Comparison of ENCODE assay signal across 20 mouse cellular contexts in the genomic region with DNA sequence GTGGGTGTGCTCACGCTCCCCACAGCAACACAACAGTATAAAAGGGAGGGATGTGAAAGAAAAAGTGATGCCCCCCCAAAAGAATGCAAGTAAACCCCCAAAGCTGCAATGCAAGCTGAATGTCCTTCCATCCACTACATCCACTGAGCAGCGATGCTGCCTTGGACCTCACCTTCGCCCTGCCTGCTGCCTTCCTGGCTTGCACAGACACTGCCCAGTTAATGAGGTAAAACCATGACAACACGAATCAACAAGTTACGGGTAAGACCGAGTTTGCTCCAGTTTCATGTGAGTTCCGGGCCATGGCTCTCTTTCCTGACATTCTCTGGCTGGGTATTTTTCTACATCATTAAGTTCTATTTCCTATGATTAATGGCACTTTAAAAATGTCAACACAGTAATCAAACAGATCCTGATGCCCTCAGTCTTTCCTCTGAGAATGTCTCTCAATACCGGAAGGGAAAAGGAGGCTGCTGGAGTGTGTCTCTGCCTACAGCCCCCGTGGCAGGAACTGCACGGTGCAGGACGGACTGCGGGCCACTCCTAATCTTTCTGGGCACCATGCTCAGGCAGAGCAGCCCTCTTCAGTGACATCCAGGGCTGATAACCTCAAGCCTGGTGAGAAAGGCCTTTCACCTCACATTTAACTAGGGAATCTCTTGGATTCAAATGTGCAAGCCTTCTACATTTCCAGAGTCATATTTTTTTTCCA.
DNase-seq lines count a peak whose midpoint lies in the region; ATAC-seq and TF ChIP-seq lines count a peak whose summit lies in the region.
"Had no signal": no experiment of that assay in that cellular context is flagged by ENCODE, and none has a peak within 500 bp of the region (broad histone marks: within the 10 kb centered on the region; RNA-seq: fewer than 3 reads in every experiment).

No protein-coding gene starts in this region.

- H3K9ac ChIP-seq in embryonic facial prominence, embryonic 13.5 days: no peak overlapping the region
- no peak overlapping the region for H3K9ac ChIP-seq in forebrain, embryonic 11.5 days (ENCODE audit: low read length)
- H3K9ac ChIP-seq: liver, postnatal 0 days; stomach, embryonic 15.5 days had no signal

- WGBS in kidney, adult 2 months: 23% methylated on average over 12 of the region's 12 CpGs
- 67% methylated on average over 12 of the region's 12 CpGs for WGBS in embryonic facial prominence, embryonic 13.5 days
- WGBS in forebrain, embryonic 11.5 days: 84% methylated on average over 12 of the region's 12 CpGs

- peak; percentile 23 for DNase-seq in kidney, adult 2 months
- DNase-seq in kidney, adult 11 months: no peak
- DNase-seq in Muller cell, postnatal 12 days (ENCODE audit: inconsistent ontology term): peak; percentile 17
- DNase-seq in kidney, postnatal 14 days: peak; percentile 7
- no peak for DNase-seq in urinary bladder, postnatal 14 days (ENCODE audit: low spot score)
- DNase-seq in forebrain, embryonic 11.5 days (ENCODE audit: low spot score): no peak
- DNase-seq: cerebellum, adult 18-20 months; cerebellum, postnatal 25 days; liver, postnatal 0 days; lung, postnatal 14 days; right cerebral cortex, postnatal 25 days had no signal

- TF ChIP-seq CTCF in kidney, adult 2 months (conservative IDR thresholded peaks at IDR 0.05; ENCODE audit: insufficient read depth, insufficient read length, low read depth, low read length): no peak

- TF ChIP-seq POLR2A in kidney, adult 2 months (IDR thresholded peaks at IDR 0.05; ENCODE audit: low read depth, low read length): no peak

- H3K4me2 ChIP-seq in embryonic facial prominence, embryonic 13.5 days: no peak overlapping the region
- H3K4me2 ChIP-seq in forebrain, embryonic 11.5 days (ENCODE audit: low read depth, low read length, severe bottlenecking): no peak overlapping the region
- H3K4me2 ChIP-seq: stomach, embryonic 15.5 days had no signal

- no peak overlapping the region for H3K4me3 ChIP-seq in kidney, adult 2 months (ENCODE audit: insufficient read depth, low read depth, low read length)
- no peak overlapping the region for H3K4me3 ChIP-seq in embryonic facial prominence, embryonic 13.5 days
- no peak overlapping the region for H3K4me3 ChIP-seq in forebrain, embryonic 11.5 days (ENCODE audit: low read depth, low read length)
- H3K4me3 ChIP-seq: forebrain, embryonic 10.5 days; heart, embryonic 10.5 days; hindbrain, embryonic 10.5 days; megakaryocyte, embryonic 14.5 days; stomach, embryonic 15.5 days had no signal

- H3K4me1 ChIP-seq in kidney, adult 2 months (ENCODE audit: control insufficient read depth, insufficient read depth, low read length): no peaks in the 10 kb centered on the region
- H3K4me1 ChIP-seq in embryonic facial prominence, embryonic 13.5 days: peaks cover 69% of the 10 kb centered on the region
- H3K4me1 ChIP-seq in forebrain, embryonic 11.5 days (replicated peaks; ENCODE audit: control insufficient read depth, insufficient read depth, low read length): no peaks in the 10 kb centered on the region

- H3K27ac ChIP-seq in kidney, adult 2 months (ENCODE audit: insufficient read depth, low read depth, low read length): no peak overlapping the region
- peak overlapping the region; percentile 48; the same call in 1 of the 2 replicates for H3K27ac ChIP-seq in embryonic facial prominence, embryonic 13.5 days
- H3K27ac ChIP-seq in forebrain, embryonic 11.5 days (ENCODE audit: low read depth, low read length): no peak overlapping the region
- H3K27ac ChIP-seq: forebrain, embryonic 10.5 days; heart, embryonic 10.5 days; hindbrain, embryonic 10.5 days; stomach, embryonic 15.5 days had no signal

- H3K9me3 ChIP-seq in embryonic facial prominence, embryonic 13.5 days: no peaks in the 10 kb centered on the region
- no peaks in the 10 kb centered on the region for H3K9me3 ChIP-seq in forebrain, embryonic 11.5 days (ENCODE audit: control insufficient read depth, low read length)
- H3K9me3 ChIP-seq: forebrain, embryonic 10.5 days; heart, embryonic 10.5 days; hindbrain, embryonic 10.5 days; megakaryocyte, embryonic 14.5 days; stomach, embryonic 15.5 days had no signal

- H3K36me3 ChIP-seq in kidney, adult 2 months (ENCODE audit: control insufficient read depth, insufficient read depth, low read length): no peaks in the 10 kb centered on the region; the same call in 1 of the 2 replicates
- peaks cover 4% of the 10 kb centered on the region; the same call in 1 of the 2 replicates for H3K36me3 ChIP-seq in embryonic facial prominence, embryonic 13.5 days
- no peaks in the 10 kb centered on the region for H3K36me3 ChIP-seq in forebrain, embryonic 11.5 days (ENCODE audit: control insufficient read depth, insufficient read depth, low read length)
- H3K36me3 ChIP-seq: stomach, embryonic 15.5 days had no signal

- no peaks in the 10 kb centered on the region for H3K27me3 ChIP-seq in kidney, adult 2 months (replicated peaks; ENCODE audit: control insufficient read depth, insufficient read depth, low read length)
- peaks cover 11% of the 10 kb centered on the region; the same call in 1 of the 2 replicates for H3K27me3 ChIP-seq in embryonic facial prominence, embryonic 13.5 days
- no peaks in the 10 kb centered on the region for H3K27me3 ChIP-seq in forebrain, embryonic 11.5 days (ENCODE audit: control insufficient read depth, insufficient read depth, low read length)
- H3K27me3 ChIP-seq: CH12.LX; megakaryocyte, embryonic 14.5 days; stomach, embryonic 15.5 days had no signal

- ATAC-seq in embryonic facial prominence, embryonic 13.5 days (ENCODE audit: insufficient number of reproducible peaks, insufficient read depth, low FRiP score, low TSS enrichment, low read depth): no peak
- ATAC-seq in forebrain, embryonic 11.5 days (replicated peaks; ENCODE audit: low FRiP score): no peak
- ATAC-seq in granulocyte monocyte progenitor cell, adult 5-6 weeks (replicated peaks; ENCODE audit: poor library complexity, severe bottlenecking): no peak
- ATAC-seq: inflammation-experienced regulatory T-cells, adult 6 months; liver, postnatal 0 days had no signal

Comparison
In these comparisons a context has a peak if more than half of its experiments do, and no peak if none do; other contexts are left out.
1. DNase-seq: peak in kidney, adult 2 months (single experiment), Muller cell, postnatal 12 days (single experiment) and kidney, postnatal 14 days (single experiment); none in kidney, adult 11 months (single experiment), urinary bladder, postnatal 14 days (single experiment) and forebrain, embryonic 11.5 days (single experiment).